Mouse (Mus musculus) gastrocnemius, adult 2 months (tissue): ENCODE measurements around the gene Trip6. TPM values are rescaled to one million over a fixed set of nuclear protein-coding genes. Genes with fewer than 3 reads are reported as not detected.

Experiments used
- DNase-seq: peaks from one replicate; pipeline ENCODE4 v3.0.0; 2022
- H3K27ac ChIP-seq: fragments of 200-600 bp; 2 replicates; pipeline ENCODE4 v1.8.1; 2022; ENCODE audit warnings: mild to moderate bottlenecking
- H3K4me3 ChIP-seq: fragments of 200-600 bp; 2 replicates; pipeline ENCODE4 v1.8.1; 2022; ENCODE audit warnings: mild to moderate bottlenecking, moderate library complexity
- CTCF ChIP-seq: fragments of 200-600 bp; IDR thresholded peaks from 2 replicates; pipeline ENCODE4 v1.8.1; 2022; ENCODE audit warnings: antibody characterized with exemption, mild to moderate bottlenecking, moderate library complexity
- intact Hi-C: fragments of 180-260 bp; cut with DNase I; formaldehyde crosslinking; loops from one replicate; pipeline ENCODE4 v1.15.1; 2025
- total RNA-seq, 2 experiments: library from RNA; stranded (reverse); gene quantifications; 2 replicates each; pipeline ENCODE4 v1.2.3; 2021

Trip6 gene
- total RNA-seq, 2 experiments from 2014 or later: 2.1 to 3.1 TPM

DNA sequence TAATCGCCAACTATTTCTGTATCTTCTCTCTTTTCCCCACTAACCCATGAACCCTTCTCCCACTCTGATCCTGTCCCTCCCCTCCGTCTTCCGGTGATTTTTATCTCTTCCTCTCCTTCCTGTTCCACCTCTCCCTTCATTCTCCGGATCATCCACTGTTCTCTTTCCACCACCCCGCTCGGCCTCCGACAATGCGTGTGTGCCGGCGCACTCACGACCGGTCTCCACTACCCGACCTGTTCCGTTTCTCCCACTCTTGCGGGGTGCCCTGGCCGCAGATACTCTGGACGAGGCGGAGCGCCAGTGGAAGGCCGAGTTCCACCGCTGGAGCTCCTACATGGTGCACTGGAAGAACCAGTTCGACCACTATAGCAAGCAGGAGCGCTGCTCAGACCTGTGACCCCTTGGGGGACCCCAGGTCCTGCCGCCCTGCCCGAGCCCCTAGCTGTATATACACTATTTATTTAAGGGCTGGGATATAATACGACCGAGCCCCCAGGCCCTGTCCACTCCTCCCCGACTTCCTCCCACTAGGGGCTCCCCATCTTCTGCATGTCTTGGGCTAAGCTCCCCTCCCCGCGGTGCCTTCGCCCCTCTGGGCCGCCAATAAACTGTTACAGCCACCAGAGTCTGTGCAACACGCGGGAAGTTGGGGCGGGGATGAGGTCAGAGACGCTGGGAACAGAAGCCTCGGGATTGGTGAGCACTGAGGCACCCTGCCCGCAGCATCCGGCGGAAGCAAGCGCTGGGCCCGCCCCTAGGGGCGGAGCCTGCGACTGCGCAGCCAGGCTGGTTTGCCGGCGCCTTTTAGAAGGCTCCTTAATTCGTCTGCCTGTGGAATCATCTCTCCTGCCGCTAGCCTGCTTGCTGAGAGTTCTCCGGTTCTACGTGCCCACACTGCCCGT, 20.1 kb downstream of the Trip6 start, which contains the start of gene Ufsp1:
Gene Ufsp1, plus strand, starts transcription at position 791 of the 905 bp plus-strand sequence.
- H3K4me3 ChIP-seq: peak within 1 kb of the TSS; percentile 92
- DNase-seq: peak; percentile 97
- intact Hi-C loops: loop anchor here (2.0 to 5.0 kb wide), 2 partner anchors 13 to 88 kb away; partner anchors contain the start of gene Srrt
- H3K27ac ChIP-seq: peak within 1 kb of the TSS; percentile 92
- peak; percentile 8; the same call in 1 of the 2 replicates for TF ChIP-seq CTCF

GRCm38 (mm10) chr5:137293282-137293681, 20.9 kb downstream of the Trip6 start:
- Histone ChIP-seq H3K4me3 (peak overlapping the region; percentile 92), H3K27ac (peak overlapping the region; percentile 92)
- 0 out of 2 replicates have a peak, but pooled peaks have one; percentile 8 for TF ChIP-seq CTCF
- intact Hi-C loops: loop anchor here (2.0 to 5.0 kb wide), 2 partner anchors 14 to 89 kb away; partner anchors contain the start of gene Srrt
- DNase-seq: peak; percentile 88

- H3K27ac ChIP-seq: no peak overlapping the region
- DNase-seq: no peak
- intact Hi-C loops: loop anchor here (5.0 kb wide), 1 partner anchor 91 kb away; no protein-coding TSS in a partner anchor
- 0 out of 2 replicates have a peak overlapping the region, but pooled peaks have one; percentile 4 for H3K4me3 ChIP-seq
- no peak for TF ChIP-seq CTCF
Measured at GRCm38 (mm10) chr5:137291381-137291926, 22.8 kb downstream of the Trip6 start.

GRCm38 (mm10) chr5:137290677-137291076, 23.5 kb downstream of the Trip6 start:
- TF ChIP-seq CTCF: peak; percentile 75
- intact Hi-C loops: loop anchor here (5.0 kb wide), 1 partner anchor 92 kb away; no protein-coding TSS in a partner anchor
- peak overlapping the region; percentile 16; the same call in 1 of the 2 replicates for H3K27ac ChIP-seq
- DNase-seq: peak; percentile 90
- H3K4me3 ChIP-seq: peak overlapping the region; percentile 19; the same call in 1 of the 2 replicates

DNA sequence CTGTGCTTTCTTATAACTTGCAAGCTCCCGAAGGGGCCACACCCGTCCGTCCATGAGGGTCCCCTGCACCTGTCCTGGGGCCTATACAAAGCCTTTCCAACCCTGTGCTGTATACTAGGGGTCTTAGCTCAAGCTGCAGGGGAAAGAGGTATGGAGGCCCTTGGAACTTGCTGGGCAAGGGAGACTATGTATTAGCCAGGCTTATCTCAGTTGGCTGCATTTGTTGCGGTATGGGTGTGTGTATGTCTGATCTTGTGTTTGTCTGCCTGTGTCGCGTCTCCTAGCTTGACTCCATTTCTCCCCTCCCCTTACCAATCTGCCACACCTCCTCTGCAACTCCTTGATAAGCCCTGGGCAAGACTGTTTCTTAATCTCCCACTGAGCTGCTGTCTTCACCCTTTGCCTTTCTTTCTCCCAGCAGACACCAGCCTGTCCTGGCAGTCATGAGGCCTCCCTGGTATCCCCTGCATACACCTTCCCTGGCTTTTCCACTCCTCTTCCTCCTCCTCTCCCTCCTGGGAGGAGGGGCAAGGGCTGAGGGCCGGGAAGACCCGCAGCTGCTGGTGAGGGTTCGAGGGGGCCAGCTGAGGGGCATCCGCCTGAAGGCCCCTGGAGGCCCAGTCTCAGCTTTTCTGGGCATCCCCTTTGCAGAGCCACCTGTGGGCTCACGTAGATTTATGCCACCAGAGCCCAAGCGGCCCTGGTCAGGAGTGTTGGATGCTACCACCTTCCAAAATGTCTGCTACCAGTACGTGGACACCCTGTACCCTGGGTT, 24.4 kb downstream of the Trip6 start:
- TF ChIP-seq CTCF: no peak
- intact Hi-C loops: loop anchor here (5.0 kb wide), 1 partner anchor 93 kb away; no protein-coding TSS in a partner anchor
- Histone ChIP-seq H3K27ac (peak overlapping the region; percentile 77), H3K4me3 (peak overlapping the region; percentile 73)
- no peak for DNase-seq

GRCm38 (mm10) chr5:137288999-137289470, 25.2 kb downstream of the Trip6 start:
- intact Hi-C loops: no loop called here
- TF ChIP-seq CTCF: peak; percentile 37
- Histone ChIP-seq H3K27ac (peak overlapping the region; percentile 77), H3K4me3 (peak overlapping the region; percentile 73)
- peak; percentile 83 for DNase-seq

DNA sequence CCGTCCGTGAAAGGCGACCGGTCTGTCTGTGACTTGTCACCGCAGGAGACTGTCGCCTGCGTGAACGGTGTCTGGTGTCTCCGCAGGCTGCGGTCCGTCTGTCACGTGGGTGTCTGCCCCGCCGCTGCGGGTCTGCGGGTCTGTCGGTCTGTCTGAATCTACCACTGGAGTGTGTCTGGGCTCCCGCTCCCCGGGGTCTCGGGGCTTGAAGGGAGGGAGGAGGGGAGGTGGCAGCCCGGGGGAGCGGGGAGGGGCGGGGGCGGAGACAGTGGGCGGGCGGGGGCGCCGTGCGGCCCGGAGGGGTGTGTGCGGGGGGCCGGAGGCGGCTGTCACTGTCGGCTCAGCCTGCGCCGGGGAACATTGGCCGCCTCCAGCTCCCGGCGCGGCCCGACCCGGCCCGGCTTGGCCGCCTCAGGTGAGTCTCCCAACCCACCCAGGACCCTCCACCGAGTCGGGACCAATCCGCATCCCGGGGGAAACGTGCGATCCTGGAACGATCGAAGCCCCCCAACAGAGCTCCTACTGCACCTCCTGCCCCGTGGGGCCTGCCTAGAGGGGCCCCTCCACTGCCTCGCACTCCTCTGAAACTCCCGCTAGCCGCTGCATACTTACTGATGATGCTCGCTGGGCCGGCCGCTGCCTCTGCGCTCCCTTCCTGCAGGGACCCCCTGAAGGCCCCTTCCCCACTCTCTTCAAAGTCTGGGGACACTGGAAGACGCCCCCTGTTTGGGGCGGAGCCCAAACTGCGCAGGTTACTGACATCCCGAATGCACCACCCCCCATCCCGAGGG, 26.1 kb downstream of the Trip6 start:
- Histone ChIP-seq H3K4me3 (peak overlapping the region; percentile 73), H3K27ac (peak overlapping the region; percentile 68)
- intact Hi-C loops: loop anchor here (2.0 kb wide), 1 partner anchor 165 kb away; no protein-coding TSS in a partner anchor
- TF ChIP-seq CTCF: no peak
- peak; percentile 61 for DNase-seq

DNA sequence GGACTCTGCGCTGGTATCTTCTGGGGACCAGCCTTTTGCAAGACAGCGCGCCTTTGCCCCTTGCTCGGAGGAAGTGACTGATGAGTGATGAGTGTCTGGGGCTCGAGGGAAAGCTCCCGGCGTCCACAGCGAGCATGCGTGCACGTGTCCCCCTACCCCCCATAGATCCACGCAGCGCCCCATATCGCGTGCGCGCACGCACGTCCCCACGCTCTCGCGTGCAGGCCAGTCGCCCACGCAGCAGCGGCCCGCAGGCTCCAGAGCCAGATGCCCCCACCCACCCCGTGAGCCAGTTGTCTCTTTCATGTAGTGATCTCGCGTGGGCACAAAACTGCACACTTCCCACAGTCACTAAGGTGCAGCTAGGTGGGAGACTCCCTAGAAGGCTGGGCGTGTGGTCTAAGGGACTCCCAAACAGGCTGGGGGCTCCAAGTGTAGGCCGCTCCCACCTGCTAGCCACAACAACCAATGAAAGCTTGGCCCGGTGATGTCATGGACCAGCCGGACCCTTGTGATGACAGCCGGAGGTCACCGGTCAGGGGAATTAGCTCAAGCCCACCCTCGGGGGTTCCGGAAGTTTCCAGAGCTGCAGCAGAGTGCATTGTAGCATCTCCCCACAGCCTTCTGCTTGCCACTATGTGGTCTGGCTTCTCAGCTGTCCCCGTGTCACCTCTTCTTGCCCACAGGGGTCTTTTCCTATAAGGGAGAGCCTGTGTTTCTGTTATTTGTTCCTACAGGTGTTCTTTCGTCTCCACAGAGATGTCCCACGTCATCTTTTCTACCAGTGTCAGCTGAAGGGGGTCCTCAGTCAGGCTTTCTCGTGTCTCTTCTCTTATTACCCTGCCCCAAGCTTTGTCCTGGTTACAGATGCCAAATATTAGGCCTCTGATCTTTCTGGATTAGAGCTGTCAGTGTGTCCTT, 26.9 kb downstream of the Trip6 start, which contains the start of gene Ache:
Gene Ache, plus strand, starts transcription at position 488 of the 921 bp plus-strand sequence.
- DNase-seq: peak; percentile 49
- intact Hi-C loops: loop anchor here (2.0 kb wide), 1 partner anchor 164 kb away; no protein-coding TSS in a partner anchor
- Histone ChIP-seq H3K4me3 (peak within 1 kb of the TSS; percentile 73), H3K27ac (peak within 1 kb of the TSS; percentile 68)
- TF ChIP-seq CTCF: no peak

GRCm38 (mm10) chr5:137286655-137287031, 27.6 kb downstream of the Trip6 start:
- Histone ChIP-seq H3K4me3 (peak overlapping the region; percentile 73), H3K27ac (peak overlapping the region; percentile 68)
- intact Hi-C loops: loop anchor here (1.0 to 2.0 kb wide), 2 partner anchors 154 to 164 kb away; no protein-coding TSS in a partner anchor
- DNase-seq: peak; percentile 93
- TF ChIP-seq CTCF: peak; percentile 76

- no peak for DNase-seq
- intact Hi-C loops: loop anchor here (1.0 to 2.0 kb wide), 2 partner anchors 154 to 163 kb away; no protein-coding TSS in a partner anchor
- TF ChIP-seq CTCF: no peak
Measured at GRCm38 (mm10) chr5:137285986-137286385, 28.2 kb downstream of the Trip6 start.

More at GRCm38 (mm10) chr5:137285986-137286385, 28.2 kb downstream of the Trip6 start:
- H3K4me3 ChIP-seq: no peak overlapping the region
- H3K27ac ChIP-seq: no peak overlapping the region
